Mouse (Mus musculus) midbrain, embryonic 16.5 days (tissue): ENCODE data around the gene Prickle2. TPM values are rescaled to one million over a fixed set of nuclear protein-coding genes. Genes with fewer than 3 reads are reported as not detected.
A peak's percentile ranks its signal among the peaks of the same experiment; 100 is the strongest.

Source experiments
- ATAC-seq: fragments of 200-750 bp; cut with Nextera tagmentation; 2 replicates; pipeline ENCODE4 v1.8.0; 2017; ENCODE audit warnings: moderate TSS enrichment
- H3K27ac ChIP-seq: fragments of 300-500 bp; sonication (generic); 2 replicates; pipeline ENCODE4 v1.5.1; 2014; ENCODE audit warnings: mild to moderate bottlenecking, low read length, mixed read lengths
- H3K27me3 ChIP-seq: fragments of 300-500 bp; sonication (generic); 2 replicates; pipeline ENCODE4 v1.6.1; 2014; ENCODE audit warnings: low read depth, low read length, mixed read lengths; ENCODE audit not compliant: control insufficient read depth, insufficient read depth
- H3K36me3 ChIP-seq: fragments of 300-500 bp; sonication (generic); 2 replicates; pipeline ENCODE4 v1.6.1; 2014; ENCODE audit warnings: mild to moderate bottlenecking, low read length, moderate library complexity, mixed read lengths; ENCODE audit not compliant: control insufficient read depth, insufficient read depth
- H3K4me1 ChIP-seq: fragments of 300-500 bp; sonication (generic); 2 replicates; pipeline ENCODE4 v1.6.1; 2014; ENCODE audit warnings: mild to moderate bottlenecking, low read length, mixed read lengths; ENCODE audit not compliant: control insufficient read depth, insufficient read depth
- H3K4me2 ChIP-seq: fragments of 300-500 bp; sonication (generic); 2 replicates; pipeline ENCODE4 v1.6.1; 2014; ENCODE audit warnings: mild to moderate bottlenecking, low read length, mixed read lengths
- H3K4me3 ChIP-seq: fragments of 300-500 bp; sonication (generic); 2 replicates; pipeline ENCODE4 v1.5.1; 2014; ENCODE audit warnings: low read depth, mild to moderate bottlenecking, low read length, moderate library complexity, mixed read lengths
- H3K9ac ChIP-seq: fragments of 300-500 bp; sonication (generic); 2 replicates; pipeline ENCODE4 v1.6.1; 2014; ENCODE audit warnings: low read depth, low read length, mixed read lengths
- H3K9me3 ChIP-seq: fragments of 300-500 bp; sonication (generic); replicated peaks from 2 replicates; pipeline ENCODE4 v1.6.1; 2014; ENCODE audit warnings: mild to moderate bottlenecking, low read length, mixed read lengths; ENCODE audit not compliant: control insufficient read depth, poor library complexity, severe bottlenecking
- WGBS: fragments of 180-500 bp; shearing (Covaris S2); extraction: QIAGEN DNeasy Blood & Tissue Kit; methylation state at CpG from one replicate; pipeline ENCODE4 v1.1.7; 2014; 5-methylcytosine and 5-hydroxymethylcytosine counted together
- polyA plus RNA-seq: library from polyadenylated mRNA; unstranded; fragments of >200 nt; fragmentation: Nextera tagmentation; extraction: Ambion mirVana; gene quantifications from 2 replicates; pipeline ENCODE4 v1.2.1, GENCODE M21; 2015

Prickle2 gene
- polyA plus RNA-seq, 1 experiment from 2014 or later = 16.5 TPM

DNA sequence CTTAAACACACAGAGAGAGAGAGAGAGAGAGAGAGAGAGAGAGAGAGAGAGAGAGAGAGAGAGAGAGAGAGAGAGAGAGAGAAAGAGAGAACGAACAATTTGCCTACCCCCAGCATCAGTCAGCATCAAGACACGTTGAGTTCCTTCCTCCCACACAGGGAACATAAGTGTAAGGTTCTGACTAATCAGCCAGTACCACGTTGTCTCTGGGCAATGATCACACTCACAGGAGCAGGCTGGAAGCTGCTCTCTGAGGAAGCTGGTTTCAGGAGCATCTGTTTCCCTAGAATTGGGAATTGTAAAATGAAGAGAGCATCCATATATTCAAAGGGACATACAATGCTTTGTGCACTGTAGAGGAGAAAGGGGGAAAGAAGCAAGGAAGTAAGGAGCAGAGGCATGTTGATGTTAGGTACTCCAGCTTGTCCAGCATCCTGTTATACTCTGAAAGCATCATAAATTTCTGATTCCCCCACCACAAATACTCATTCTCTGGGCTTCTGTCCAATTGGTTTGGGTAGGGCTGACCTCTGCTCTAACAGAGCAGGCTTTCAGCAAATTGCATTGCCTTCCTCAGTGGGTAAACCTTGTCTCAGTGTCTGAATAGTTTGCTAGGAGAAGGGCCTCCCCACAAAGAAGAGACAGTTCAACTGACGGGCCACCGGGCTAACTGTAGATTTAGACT is 116.4 kb downstream of the Prickle2 start:
- Histone ChIP-seq H3K4me2 (no peak overlapping the region), H3K4me3 (no peak overlapping the region), H3K4me1 (no peaks in the 10 kb centered on the region), H3K27ac (no peak overlapping the region), H3K9ac (no peak overlapping the region), H3K36me3 (no peaks in the 10 kb centered on the region), H3K27me3 (no peaks in the 10 kb centered on the region), H3K9me3 (no peaks in the 10 kb centered on the region)
- 68% methylated on average over 5 of the region's 5 CpGs for WGBS
- no peak for ATAC-seq

DNA sequence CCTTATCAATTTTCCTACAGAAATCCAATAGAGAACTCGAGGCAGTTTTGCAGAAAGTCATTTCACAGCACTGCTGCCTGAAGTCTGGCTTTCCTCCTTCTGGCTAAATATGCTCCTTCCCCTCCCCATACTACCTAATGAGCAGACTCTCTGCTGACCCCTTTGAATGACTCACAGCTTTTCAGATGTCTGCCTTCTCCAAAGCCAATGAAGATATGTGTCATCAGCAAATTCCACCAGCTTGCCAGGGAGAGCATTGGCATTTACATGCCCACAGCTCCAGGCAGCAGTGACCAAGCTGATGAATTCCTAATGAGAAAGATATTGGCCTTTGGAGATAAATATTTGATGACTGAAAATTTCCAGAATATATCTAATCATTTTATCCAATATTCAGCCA is 121.9 kb downstream of the Prickle2 start:
- no peaks in the 10 kb centered on the region for H3K9me3 ChIP-seq
- no peak overlapping the region for H3K4me2 ChIP-seq
- WGBS = 67% methylated on average over 1 of the region's 1 CpGs
- no peak overlapping the region for H3K9ac ChIP-seq
- no peak for ATAC-seq
- H3K36me3 ChIP-seq = no peaks in the 10 kb centered on the region
- H3K27ac ChIP-seq = no peak overlapping the region
- H3K4me1 ChIP-seq = no peaks in the 10 kb centered on the region
- no peaks in the 10 kb centered on the region for H3K27me3 ChIP-seq
- H3K4me3 ChIP-seq = no peak overlapping the region

DNA sequence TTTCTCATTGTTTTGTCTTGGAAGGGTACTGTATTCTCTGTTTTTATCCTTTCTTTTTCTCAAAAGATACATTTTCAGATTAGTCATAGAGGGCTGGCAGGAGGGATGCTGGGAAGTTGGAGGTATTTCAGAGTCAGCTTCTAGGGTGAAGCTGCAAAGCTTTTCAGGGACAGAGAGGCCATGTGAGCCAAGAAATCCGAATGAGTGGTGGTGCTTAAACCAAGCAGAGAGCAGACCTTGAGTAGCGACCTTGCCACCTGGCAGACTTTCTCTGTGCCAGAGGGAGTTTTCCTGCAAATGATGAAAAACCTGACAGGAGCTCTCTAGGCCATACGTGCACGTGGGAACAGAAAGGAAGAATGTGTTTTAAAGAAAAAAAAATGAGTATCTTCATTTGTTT is 130.7 kb downstream of the Prickle2 start:
- Histone ChIP-seq H3K9me3 (no peaks in the 10 kb centered on the region), H3K9ac (no peak overlapping the region), H3K4me3 (no peak overlapping the region), H3K36me3 (no peaks in the 10 kb centered on the region), H3K27me3 (no peaks in the 10 kb centered on the region), H3K4me2 (no peak overlapping the region), H3K27ac (no peak overlapping the region), H3K4me1 (peaks cover 6% of the 10 kb centered on the region)
- 71% methylated on average over 4 of the region's 4 CpGs for WGBS
- ATAC-seq = no peak

DNA sequence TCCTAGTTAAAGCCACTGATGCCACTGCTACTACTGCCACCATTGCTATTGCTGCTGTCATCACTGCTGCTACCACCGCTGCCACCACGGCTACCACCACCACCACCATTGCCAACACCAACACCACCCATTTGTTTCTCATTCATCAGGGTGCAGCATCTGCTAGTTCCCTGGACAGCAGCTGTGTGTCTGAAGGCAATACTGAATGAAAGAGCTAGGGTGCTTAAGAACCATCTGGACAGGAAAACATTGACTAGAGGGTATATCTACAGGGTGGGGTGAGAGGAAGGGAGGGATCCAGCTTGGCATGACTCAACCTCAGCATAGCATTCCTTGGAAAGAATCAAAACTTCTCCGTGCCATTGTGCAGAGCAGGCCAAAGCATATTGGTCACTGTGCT is 133.8 kb downstream of the Prickle2 start:
- 83% methylated on average over 3 of the region's 3 CpGs for WGBS
- no peak for ATAC-seq
- peaks cover 16% of the 10 kb centered on the region for H3K4me1 ChIP-seq
- H3K9ac ChIP-seq = no peak overlapping the region
- no peaks in the 10 kb centered on the region for H3K27me3 ChIP-seq
- H3K9me3 ChIP-seq = no peaks in the 10 kb centered on the region
- H3K27ac ChIP-seq = no peak overlapping the region
- no peak overlapping the region for H3K4me2 ChIP-seq
- no peaks in the 10 kb centered on the region for H3K36me3 ChIP-seq
- no peak overlapping the region for H3K4me3 ChIP-seq

DNA sequence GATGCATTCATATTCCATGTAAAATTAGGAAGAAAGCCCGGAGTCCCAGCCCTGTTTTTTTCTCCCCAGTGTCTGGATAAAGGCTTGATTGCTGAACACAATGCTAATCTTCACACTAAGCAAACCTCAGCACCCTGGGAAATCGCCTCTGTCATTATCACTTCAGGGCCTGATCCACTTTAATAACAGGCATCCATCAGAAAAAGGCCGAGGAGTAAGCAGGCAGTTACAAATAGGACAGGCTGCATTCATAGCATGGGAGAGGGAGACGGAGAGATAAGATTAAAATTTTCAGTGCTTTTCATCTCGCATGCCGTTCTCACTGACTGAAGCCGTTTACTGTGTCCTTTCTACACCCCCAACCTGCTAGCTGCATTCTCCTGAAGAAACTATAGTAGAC is 135.9 kb downstream of the Prickle2 start:
- Histone ChIP-seq H3K27me3 (no peaks in the 10 kb centered on the region), H3K9ac (0 out of 2 replicates have a peak overlapping the region, but pooled peaks have one; percentile 25), H3K9me3 (no peaks in the 10 kb centered on the region), H3K4me3 (no peak overlapping the region), H3K27ac (peak overlapping the region; percentile 45), H3K4me1 (peaks cover 16% of the 10 kb centered on the region), H3K4me2 (no peak overlapping the region), H3K36me3 (no peaks in the 10 kb centered on the region)
- 13% methylated on average over 7 of the region's 7 CpGs for WGBS
- ATAC-seq = peak; percentile 51; the same call in 1 of the 2 replicates

DNA sequence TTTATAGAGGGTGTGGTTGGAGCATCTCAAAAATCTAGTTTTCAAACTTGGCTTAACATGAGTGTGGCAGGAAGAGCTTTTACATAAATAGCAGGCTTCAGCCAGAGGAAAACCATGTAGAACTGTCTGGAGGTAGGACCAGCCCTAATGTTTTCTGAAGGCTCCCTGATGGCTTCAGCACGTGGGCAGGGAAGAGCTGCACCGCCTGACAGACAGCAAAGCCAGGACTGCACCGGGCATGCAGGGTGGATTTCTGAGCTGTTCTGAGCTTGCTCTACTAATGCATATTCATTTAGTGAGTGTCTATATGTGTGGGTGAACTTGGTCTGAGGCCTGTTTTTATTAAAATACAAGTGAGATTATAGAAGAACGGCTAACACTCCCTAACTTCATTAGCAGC is 136.7 kb downstream of the Prickle2 start:
- Histone ChIP-seq H3K4me1 (peaks cover 16% of the 10 kb centered on the region), H3K4me3 (no peak overlapping the region), H3K36me3 (no peaks in the 10 kb centered on the region), H3K9me3 (no peaks in the 10 kb centered on the region), H3K4me2 (no peak overlapping the region), H3K27ac (no peak overlapping the region; the same call in 1 of the 2 replicates), H3K9ac (no peak overlapping the region), H3K27me3 (no peaks in the 10 kb centered on the region)
- 31% methylated on average over 4 of the region's 4 CpGs for WGBS
- ATAC-seq = no peak

DNA sequence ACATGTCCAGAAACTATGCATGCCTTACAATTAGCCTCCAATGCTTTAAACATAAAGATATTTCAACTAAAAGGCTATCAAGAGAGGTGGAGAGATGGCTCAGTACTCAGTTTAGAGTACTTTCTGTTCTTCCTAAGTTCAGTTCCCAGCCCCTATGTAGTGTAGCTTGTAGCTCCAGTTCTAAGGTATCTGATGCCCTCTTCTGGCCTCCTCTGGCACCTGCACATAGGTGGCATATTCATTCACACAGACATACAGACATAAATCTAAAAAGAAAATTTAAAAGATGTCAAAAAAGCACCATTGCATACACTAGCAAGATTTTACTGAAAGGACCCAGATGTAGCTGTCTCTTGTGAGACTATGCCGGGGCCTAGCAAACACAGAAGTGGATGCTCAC is 146.7 kb downstream of the Prickle2 start:
- Histone ChIP-seq H3K27ac (no peak overlapping the region), H3K27me3 (no peaks in the 10 kb centered on the region), H3K9ac (no peak overlapping the region), H3K4me3 (no peak overlapping the region), H3K4me1 (peaks cover 4% of the 10 kb centered on the region), H3K9me3 (no peaks in the 10 kb centered on the region), H3K4me2 (no peak overlapping the region), H3K36me3 (no peaks in the 10 kb centered on the region)
- no peak for ATAC-seq
- 100% methylated on average over 1 of the region's 1 CpGs for WGBS

DNA sequence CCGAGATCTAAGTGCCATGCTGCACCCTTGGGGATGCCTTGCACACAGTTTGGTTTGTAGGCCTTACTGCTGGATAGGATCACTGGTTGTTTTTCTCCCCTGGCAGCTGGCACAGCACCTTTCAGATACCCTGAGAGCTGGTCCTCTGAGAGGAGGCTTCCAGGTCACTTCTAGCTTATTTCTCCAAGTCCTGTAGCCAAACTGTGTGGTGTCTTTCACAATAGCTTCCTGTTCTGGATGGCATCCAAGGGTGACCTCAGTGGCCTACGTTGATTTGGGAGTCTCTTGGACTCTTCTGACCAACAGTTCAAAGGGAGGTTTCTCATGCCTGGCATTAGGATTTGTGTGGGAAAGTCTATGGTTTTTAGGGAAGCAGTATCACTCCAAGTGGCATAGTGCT is 150.3 kb downstream of the Prickle2 start:
- Histone ChIP-seq H3K27ac (no peak overlapping the region), H3K9me3 (no peaks in the 10 kb centered on the region), H3K9ac (no peak overlapping the region), H3K4me2 (no peak overlapping the region), H3K4me1 (peaks cover 3% of the 10 kb centered on the region), H3K36me3 (no peaks in the 10 kb centered on the region), H3K27me3 (no peaks in the 10 kb centered on the region), H3K4me3 (no peak overlapping the region)
- whole genome bisulfite sequencing = 78% methylated on average over 2 of the region's 2 CpGs
- no peak for ATAC-seq

DNA sequence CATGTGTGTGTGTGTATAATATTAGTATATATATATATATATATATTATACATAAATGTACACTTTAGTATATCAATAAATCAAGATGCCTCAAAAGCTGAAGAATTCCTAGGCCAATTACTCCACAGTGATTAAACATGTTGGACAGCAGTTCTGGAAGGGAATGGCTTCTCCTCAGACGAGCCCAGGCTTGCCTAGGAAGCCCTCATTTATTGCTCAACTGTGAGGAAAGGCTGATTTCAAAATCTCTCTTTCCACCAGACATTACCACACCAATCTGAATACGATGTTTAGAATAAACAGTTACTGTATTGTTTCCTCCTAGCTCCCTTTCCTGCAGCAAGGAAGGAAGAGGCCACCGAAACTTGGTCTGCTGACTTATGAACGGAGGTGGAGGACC is 152.9 kb downstream of the Prickle2 start:
- Histone ChIP-seq H3K27ac (no peak overlapping the region), H3K4me2 (no peak overlapping the region), H3K9me3 (no peaks in the 10 kb centered on the region), H3K4me3 (no peak overlapping the region), H3K36me3 (no peaks in the 10 kb centered on the region), H3K9ac (no peak overlapping the region), H3K4me1 (no peaks in the 10 kb centered on the region), H3K27me3 (no peaks in the 10 kb centered on the region)
- WGBS = 87% methylated on average over 4 of the region's 4 CpGs
- ATAC-seq = no peak
